Mouse (Mus musculus) liver, adult 2 months (tissue): ENCODE results near the gene Hipk3. TPM values are rescaled to one million over a fixed set of nuclear protein-coding genes. Genes with fewer than 3 reads are reported as not detected.

Experiments used
- DNase-seq: peaks from one replicate; pipeline ENCODE4 v3.0.0-alpha.2; 2011; ENCODE audit warnings: low read depth, low spot score; ENCODE audit errors: extremely low read depth
- H3K27ac ChIP-seq: fragments of 200-500 bp; replicated peaks from 2 replicates; pipeline ENCODE4 v1.5.1; 2012; ENCODE audit warnings: low read depth, mild to moderate bottlenecking, control low read depth, inconsistent platforms, low read length; ENCODE audit not compliant: insufficient read depth
- H3K27me3 ChIP-seq: fragments of 200-500 bp; 2 replicates; pipeline ENCODE4 v1.6.1; 2012; ENCODE audit warnings: mild to moderate bottlenecking, moderate library complexity, low read length, inconsistent platforms; ENCODE audit not compliant: control insufficient read depth, insufficient read depth
- H3K36me3 ChIP-seq: fragments of 200-500 bp; 2 replicates; pipeline ENCODE4 v1.6.1; 2012; ENCODE audit warnings: low read length, inconsistent platforms; ENCODE audit not compliant: control insufficient read depth, insufficient read depth
- H3K4me1 ChIP-seq: fragments of 200-500 bp; 2 replicates; pipeline ENCODE4 v1.6.1; 2011; ENCODE audit warnings: low read length; ENCODE audit not compliant: control insufficient read depth, insufficient read depth
- H3K4me3 ChIP-seq: fragments of 200-500 bp; 2 replicates; pipeline ENCODE4 v1.5.1; 2011; ENCODE audit warnings: low read depth, mild to moderate bottlenecking, control low read depth, low read length, moderate library complexity; ENCODE audit not compliant: insufficient read depth
- H3K79me2 ChIP-seq: fragments of 200-500 bp; 2 replicates; pipeline ENCODE4 v1.6.1; 2012; ENCODE audit warnings: inconsistent platforms, mild to moderate bottlenecking, low read length, moderate library complexity; ENCODE audit not compliant: control insufficient read depth, insufficient read depth
- H3K9ac ChIP-seq: fragments of 200-500 bp; 2 replicates; pipeline ENCODE4 v1.6.1; 2012; ENCODE audit warnings: low read depth, mild to moderate bottlenecking, control low read depth, inconsistent platforms, low read length
- CTCF ChIP-seq: fragments of 200-500 bp; IDR thresholded peaks from 2 replicates; pipeline ENCODE4 v1.5.1; 2011; ENCODE audit warnings: low read depth, low read length, control low read depth
- POLR2A ChIP-seq: fragments of 200-500 bp; IDR thresholded peaks from 2 replicates; pipeline ENCODE4 v1.6.1; 2011; ENCODE audit warnings: low read length, control low read depth; ENCODE audit not compliant: insufficient read depth; ENCODE audit errors: extremely low read depth
- WGBS: fragments of 180-500 bp; shearing (Covaris S2); methylation state at CpG from one replicate; pipeline ENCODE4 v1.1.7; 2018; 5-methylcytosine and 5-hydroxymethylcytosine counted together
- polyA plus RNA-seq: library from polyadenylated mRNA; depleted of rRNA; stranded (reverse); fragments of >200 nt; gene quantifications from 2 replicates; pipeline ENCODE4 v1.2.3, GENCODE M21; 2012
- total RNA-seq: library from RNA; depleted of rRNA; stranded (reverse); fragments of >200 nt; gene quantifications from 2 replicates; pipeline ENCODE4 v1.2.3, GENCODE M21; 2014

Gene Hipk3
- total and polyA plus RNA-seq, 2 experiments = 14.9 to 41.0 TPM

GRCm38 (mm10) chr2:104482156-104482555 lies 12.1 kb downstream of the Hipk3 start:
- TF ChIP-seq CTCF (no peak), POLR2A (no peak)
- H3K9ac ChIP-seq = no peak overlapping the region
- H3K4me3 ChIP-seq = no peak overlapping the region
- peak; percentile 69 for DNase-seq
- no peak overlapping the region for H3K27ac ChIP-seq
- peaks cover 14% of the 10 kb centered on the region for H3K4me1 ChIP-seq
- H3K36me3 ChIP-seq = no peaks in the 10 kb centered on the region
- peaks cover 30% of the 10 kb centered on the region for H3K79me2 ChIP-seq
- H3K27me3 ChIP-seq = no peaks in the 10 kb centered on the region

- H3K79me2 ChIP-seq = peaks cover 19% of the 10 kb centered on the region
- no peak overlapping the region for H3K27ac ChIP-seq
- H3K27me3 ChIP-seq = no peaks in the 10 kb centered on the region
- H3K4me3 ChIP-seq = no peak overlapping the region
- peaks cover 16% of the 10 kb centered on the region for H3K4me1 ChIP-seq
- no peaks in the 10 kb centered on the region for H3K36me3 ChIP-seq
- no peak overlapping the region for H3K9ac ChIP-seq
- peak; percentile 54 for DNase-seq
- TF ChIP-seq CTCF = no peak
- TF ChIP-seq POLR2A = no peak
- WGBS = 38% methylated on average over 4 of the region's 4 CpGs
Measured at GRCm38 (mm10) chr2:104479054-104479453, 15.2 kb downstream of the Hipk3 start.

- WGBS = 26% methylated on average over 2 of the region's 2 CpGs
- Histone ChIP-seq H3K36me3 (no peaks in the 10 kb centered on the region), H3K27me3 (no peaks in the 10 kb centered on the region), H3K9ac (peak overlapping the region; percentile 52; the same call in 1 of the 2 replicates), H3K4me3 (peak overlapping the region; percentile 36; the same call in 1 of the 2 replicates), H3K27ac (peak overlapping the region; percentile 47), H3K79me2 (peaks cover 21% of the 10 kb centered on the region), H3K4me1 (peaks cover 17% of the 10 kb centered on the region)
- TF ChIP-seq POLR2A (no peak), CTCF (no peak)
- DNase-seq = peak; percentile 79
Measured at GRCm38 (mm10) chr2:104477398-104478015, 16.7 kb downstream of the Hipk3 start.

- H3K79me2 ChIP-seq = peaks cover 20% of the 10 kb centered on the region
- H3K27me3 ChIP-seq = no peaks in the 10 kb centered on the region
- DNase-seq = no peak
- no peak overlapping the region for H3K27ac ChIP-seq
- no peak overlapping the region for H3K4me3 ChIP-seq
- WGBS = 96% methylated on average over 6 of the region's 6 CpGs
- H3K4me1 ChIP-seq = peaks cover 23% of the 10 kb centered on the region
- TF ChIP-seq CTCF (no peak), POLR2A (no peak)
- peaks cover 1% of the 10 kb centered on the region; the same call in 1 of the 2 replicates for H3K36me3 ChIP-seq
- H3K9ac ChIP-seq = no peak overlapping the region
Measured at GRCm38 (mm10) chr2:104472056-104472455, 22.2 kb downstream of the Hipk3 start.

- peaks cover 26% of the 10 kb centered on the region for H3K79me2 ChIP-seq
- TF ChIP-seq POLR2A (no peak), CTCF (no peak)
- no peak overlapping the region for H3K4me3 ChIP-seq
- no peak overlapping the region for H3K9ac ChIP-seq
- no peak overlapping the region for H3K27ac ChIP-seq
- no peaks in the 10 kb centered on the region for H3K27me3 ChIP-seq
- no peak for DNase-seq
- peaks cover 1% of the 10 kb centered on the region; the same call in 1 of the 2 replicates for H3K36me3 ChIP-seq
- WGBS = 94% methylated on average over 16 of the region's 16 CpGs
- H3K4me1 ChIP-seq = peaks cover 21% of the 10 kb centered on the region
Measured at GRCm38 (mm10) chr2:104471161-104471560, 23.1 kb downstream of the Hipk3 start.

- peaks cover 21% of the 10 kb centered on the region for H3K4me1 ChIP-seq
- H3K79me2 ChIP-seq = peaks cover 31% of the 10 kb centered on the region
- TF ChIP-seq POLR2A (no peak), CTCF (no peak)
- 22% methylated on average over 6 of the region's 6 CpGs for WGBS
- no peak overlapping the region for H3K27ac ChIP-seq
- H3K36me3 ChIP-seq = peaks cover 1% of the 10 kb centered on the region; the same call in 1 of the 2 replicates
- H3K4me3 ChIP-seq = no peak overlapping the region
- H3K27me3 ChIP-seq = no peaks in the 10 kb centered on the region
- H3K9ac ChIP-seq = no peak overlapping the region
- peak; percentile 60 for DNase-seq
Measured at GRCm38 (mm10) chr2:104470536-104470935, 23.7 kb downstream of the Hipk3 start.
